Mouse (Mus musculus) MEL (cell line): ENCODE measurements at regions not wholly inside any gene's neighbourhood (a gene's known extent, or its start where the extent isn't known, plus 50 kb on each side); places are given as distances from the start of the nearest gene placed in this dataset.

Experiments
- BHLHE40 ChIP-seq: IDR thresholded peaks from 2 replicates; pipeline ENCODE4 v1.6.1; 2012; ENCODE audit warnings: low read depth, mild to moderate bottlenecking, inconsistent platforms, low read length, improper control_type of control experiment, borderline replicate concordance
- CTCF ChIP-seq, 3 experiments: IDR thresholded peaks in 2 of 3; conservative IDR thresholded peaks in 1 of 3; 2 replicates each; pipeline ENCODE4 v1.5.1; 2011 to 2012; ENCODE audit warnings: low read length in 3 of 3, low read depth in 2 of 3, mild to moderate bottlenecking in 2 of 3, improper control_type of control experiment in 1 of 3, inconsistent platforms in 1 of 3, mixed read lengths in 1 of 3, moderate library complexity in 1 of 3; ENCODE audit not compliant: control insufficient read depth in 1 of 3, insufficient read depth in 1 of 3, poor library complexity in 1 of 3, severe bottlenecking in 1 of 3
- NELFE ChIP-seq: IDR thresholded peaks from 2 replicates; pipeline ENCODE4 v1.6.1; 2011; ENCODE audit warnings: low read depth, low read length, improper control_type of control experiment

- TF ChIP-seq BHLHE40: no peak
- TF ChIP-seq CTCF (IDR thresholded peaks at IDR 0.05 in 2 of 3, conservative IDR thresholded peaks at IDR 0.05 in 1 of 3; ENCODE audit: control insufficient read depth in 1 of 3, insufficient read depth in 1 of 3, low read depth in 2 of 3, low read length in 3 of 3, poor library complexity in 1 of 3, severe bottlenecking in 1 of 3): no peak
- no peak for TF ChIP-seq NELFE
These were observed 154.9 kb downstream of the Qrsl1 start for GRCm38 (mm10) chr10:43746631-43747001.
